Mouse (Mus musculus) ovary, postnatal 10 days (tissue): ENCODE data around the gene Hemgn.

ENCODE experiments used
- DNase-seq: peaks from one replicate; pipeline ENCODE4 v3.0.0; 2022; ENCODE audit warnings: low spot score

Gene Hemgn

GRCm38 (mm10) chr4:46413406-46413805 lies at the start of gene Hemgn:
Gene Hemgn (minus strand): TSS chr4:46413506.
- no peak for DNase-seq

- DNase-seq, result no peak
These were observed 45.1 kb upstream of the Hemgn start for GRCm38 (mm10) chr4:46458411-46458810.

- no peak for DNase-seq
These were observed 43.9 kb upstream of the Hemgn start for GRCm38 (mm10) chr4:46457186-46457585.

GRCm38 (mm10) chr4:46456762-46457161 lies 43.5 kb upstream of the Hemgn start:
- no peak for DNase-seq

GRCm38 (mm10) chr4:46454097-46454864 lies 41.0 kb upstream of the Hemgn start:
- no peak for DNase-seq

GRCm38 (mm10) chr4:46452855-46453719 lies 39.8 kb upstream of the Hemgn start:
- DNase-seq, result no peak

- DNase-seq, result peak; percentile 25
These were observed 39.2 kb upstream of the Hemgn start for GRCm38 (mm10) chr4:46452481-46452850.

GRCm38 (mm10) chr4:46451758-46452480 lies 38.6 kb upstream of the Hemgn start:
- DNase-seq, result peak; percentile 65

- DNase-seq, result peak; percentile 60
These were observed 38.0 kb upstream of the Hemgn start for GRCm38 (mm10) chr4:46451240-46451757.

GRCm38 (mm10) chr4:46450519-46451131 lies 37.3 kb upstream of the Hemgn start, which contains the start of gene Anp32b:
Gene Anp32b (plus strand): TSS chr4:46450902.
- DNase-seq, result peak; percentile 87

GRCm38 (mm10) chr4:46450020-46450518 lies 36.8 kb upstream of the Hemgn start:
- no peak for DNase-seq

- DNase-seq, result no peak
These were observed 35.6 kb upstream of the Hemgn start for GRCm38 (mm10) chr4:46448886-46449285.

- no peak for DNase-seq
These were observed 34.2 kb upstream of the Hemgn start for GRCm38 (mm10) chr4:46447461-46447860.

GRCm38 (mm10) chr4:46445237-46445945 lies 32.1 kb upstream of the Hemgn start:
- DNase-seq, result no peak

- no peak for DNase-seq
These were observed 29.2 kb upstream of the Hemgn start for GRCm38 (mm10) chr4:46442501-46442900.

- DNase-seq, result no peak
These were observed 19.2 kb upstream of the Hemgn start for GRCm38 (mm10) chr4:46432339-46433036.

GRCm38 (mm10) chr4:46428903-46429499 lies 15.7 kb upstream of the Hemgn start:
- DNase-seq, result no peak

GRCm38 (mm10) chr4:46422625-46423024 lies 9.3 kb upstream of the Hemgn start:
- no peak for DNase-seq

GRCm38 (mm10) chr4:46418851-46419250 lies 5.5 kb upstream of the Hemgn start:
- DNase-seq, result no peak

GRCm38 (mm10) chr4:46417491-46417890 lies 4.2 kb upstream of the Hemgn start:
- no peak for DNase-seq
